Mouse (Mus musculus) lung, postnatal 0 days (tissue): Measurements from ENCODE around the gene Mapkapk3. TPM values are rescaled to one million over a fixed set of nuclear protein-coding genes. Genes with fewer than 3 reads are reported as not detected.

Experiments used
- ATAC-seq: fragments of 200-750 bp; cut with Nextera tagmentation; 2 replicates; pipeline ENCODE4 v1.8.0; 2017; ENCODE audit warnings: moderate library complexity
- DNase-seq: peaks from one replicate; pipeline ENCODE4 v3.0.0-alpha.2; 2016; ENCODE audit warnings: low spot score
- H3K27ac ChIP-seq: fragments of 300-500 bp; sonication (generic); 2 replicates; pipeline ENCODE4 v1.5.1; 2014; ENCODE audit warnings: antibody characterized with exemption, mild to moderate bottlenecking, low read length, mixed read lengths
- H3K27me3 ChIP-seq: fragments of 300-500 bp; sonication (generic); replicated peaks from 2 replicates; pipeline ENCODE4 v1.6.1; 2014; ENCODE audit warnings: low read length, mixed read lengths; ENCODE audit not compliant: insufficient read depth
- H3K36me3 ChIP-seq: fragments of 300-500 bp; sonication (generic); 2 replicates; pipeline ENCODE4 v1.6.1; 2014; ENCODE audit warnings: low read length, mixed read lengths; ENCODE audit not compliant: insufficient read depth
- H3K4me1 ChIP-seq: fragments of 300-500 bp; sonication (generic); 2 replicates; pipeline ENCODE4 v1.6.1; 2014; ENCODE audit warnings: antibody characterized with exemption, low read depth, low read length, mixed read lengths; ENCODE audit not compliant: insufficient read depth
- H3K4me2 ChIP-seq: fragments of 300-500 bp; sonication (generic); replicated peaks from 2 replicates; pipeline ENCODE4 v1.6.1; 2014; ENCODE audit warnings: low read depth, mild to moderate bottlenecking, low read length, moderate library complexity, mixed read lengths
- H3K4me3 ChIP-seq: fragments of 300-500 bp; sonication (generic); 2 replicates; pipeline ENCODE4 v1.5.1; 2014; ENCODE audit warnings: low read depth, low read length
- H3K9ac ChIP-seq: fragments of 300-500 bp; sonication (generic); replicated peaks from 2 replicates; pipeline ENCODE4 v1.6.1; 2014; ENCODE audit warnings: low read depth, mild to moderate bottlenecking
- H3K9me3 ChIP-seq: fragments of 300-500 bp; sonication (generic); 2 replicates; pipeline ENCODE4 v1.6.1; 2016; ENCODE audit warnings: low read length, mixed read lengths
- CTCF ChIP-seq: IDR thresholded peaks from 2 replicates; pipeline ENCODE4 v1.5.1; 2016; ENCODE audit warnings: antibody characterized with exemption, mild to moderate bottlenecking
- EP300 ChIP-seq: IDR thresholded peaks from 2 replicates; pipeline ENCODE4 v1.6.1; 2016; ENCODE audit warnings: antibody characterized with exemption, mild to moderate bottlenecking, control low read depth
- whole genome bisulfite sequencing: fragments of 180-500 bp; shearing (Covaris S2); extraction: QIAGEN DNeasy Blood & Tissue Kit; methylation state at CpG from one replicate; pipeline ENCODE4 v1.1.7; 2014; 5-methylcytosine and 5-hydroxymethylcytosine counted together
- polyA plus RNA-seq: library from polyadenylated mRNA; unstranded; fragments of >200 nt; fragmentation: Nextera tagmentation; extraction: Ambion mirVana; gene quantifications from 2 replicates; pipeline ENCODE4 v1.2.1, GENCODE M21; 2015

Gene Mapkapk3
- polyA plus RNA-seq, 1 experiment from 2014 or later: 22.9 TPM

DNA sequence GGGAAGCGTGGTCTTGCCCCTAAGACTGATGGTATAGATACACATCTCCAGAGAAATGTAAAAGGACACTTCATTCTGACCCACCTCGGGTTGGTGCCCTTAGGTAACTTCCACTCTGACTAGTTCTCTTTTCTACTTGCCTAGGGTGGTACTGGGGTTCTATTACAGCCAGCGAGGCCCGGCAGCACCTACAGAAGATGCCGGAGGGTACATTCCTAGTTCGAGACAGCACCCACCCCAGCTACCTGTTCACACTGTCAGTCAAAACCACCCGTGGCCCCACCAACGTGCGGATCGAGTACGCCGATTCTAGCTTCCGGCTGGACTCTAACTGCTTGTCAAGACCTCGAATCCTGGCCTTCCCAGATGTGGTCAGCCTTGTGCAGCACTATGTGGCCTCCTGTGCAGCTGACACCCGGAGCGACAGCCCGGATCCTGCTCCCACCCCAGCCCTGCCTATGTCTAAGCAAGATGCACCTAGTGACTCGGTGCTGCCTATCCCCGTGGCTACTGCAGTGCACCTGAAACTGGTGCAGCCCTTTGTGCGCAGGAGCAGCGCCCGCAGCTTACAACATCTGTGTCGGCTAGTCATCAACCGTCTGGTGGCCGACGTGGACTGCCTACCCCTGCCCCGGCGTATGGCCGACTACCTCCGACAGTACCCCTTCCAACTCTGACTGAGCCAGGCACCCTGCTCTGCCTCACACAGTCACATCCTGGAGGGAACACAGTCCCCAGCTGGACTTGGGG, 10.7 kb upstream of the Mapkapk3 start:
- Histone ChIP-seq H3K9me3 (no peaks in the 10 kb centered on the region), H3K4me3 (no peak overlapping the region), H3K4me2 (peak overlapping the region; percentile 76), H3K4me1 (peaks cover 27% of the 10 kb centered on the region), H3K27me3 (no peaks in the 10 kb centered on the region), H3K27ac (peak overlapping the region; percentile 98; the same call in 1 of the 2 replicates), H3K9ac (no peak overlapping the region), H3K36me3 (peaks cover 19% of the 10 kb centered on the region)
- 90% methylated on average over 30 of the region's 30 CpGs for WGBS
- no peak for DNase-seq
- no peak for ATAC-seq
- TF ChIP-seq EP300 (no peak), CTCF (no peak)

DNA sequence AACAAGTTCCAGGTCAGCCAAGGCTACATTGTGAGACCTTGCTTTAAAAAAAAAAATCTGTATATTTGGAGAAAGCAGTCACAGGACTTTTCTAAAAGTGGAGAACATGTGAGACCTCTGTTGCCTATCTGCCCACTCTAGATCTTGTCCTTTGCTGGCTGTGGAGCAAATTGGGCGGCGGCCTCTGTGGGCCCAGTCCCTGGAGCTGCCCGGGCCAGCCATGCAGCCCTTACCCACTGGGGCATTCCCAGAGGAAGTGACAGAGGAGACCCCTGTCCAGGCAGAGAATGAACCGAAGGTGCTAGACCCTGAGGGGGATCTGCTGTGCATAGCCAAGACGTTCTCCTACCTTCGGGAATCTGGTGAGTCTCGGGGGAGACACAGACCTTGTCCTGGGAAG, 10.1 kb upstream of the Mapkapk3 start:
- H3K9me3 ChIP-seq: no peaks in the 10 kb centered on the region
- no peaks in the 10 kb centered on the region for H3K27me3 ChIP-seq
- ATAC-seq (no peak), DNase-seq (no peak)
- 69% methylated on average over 7 of the region's 7 CpGs for WGBS
- H3K4me2 ChIP-seq: peak overlapping the region; percentile 76
- TF ChIP-seq EP300: no peak
- TF ChIP-seq CTCF: no peak
- peak overlapping the region; percentile 78; the same call in 1 of the 2 replicates for H3K4me3 ChIP-seq
- peak overlapping the region; percentile 19; the same call in 1 of the 2 replicates for H3K9ac ChIP-seq
- H3K4me1 ChIP-seq: peaks cover 25% of the 10 kb centered on the region; the same call in 1 of the 2 replicates
- H3K36me3 ChIP-seq: peaks cover 19% of the 10 kb centered on the region
- peak overlapping the region; percentile 98 for H3K27ac ChIP-seq

DNA sequence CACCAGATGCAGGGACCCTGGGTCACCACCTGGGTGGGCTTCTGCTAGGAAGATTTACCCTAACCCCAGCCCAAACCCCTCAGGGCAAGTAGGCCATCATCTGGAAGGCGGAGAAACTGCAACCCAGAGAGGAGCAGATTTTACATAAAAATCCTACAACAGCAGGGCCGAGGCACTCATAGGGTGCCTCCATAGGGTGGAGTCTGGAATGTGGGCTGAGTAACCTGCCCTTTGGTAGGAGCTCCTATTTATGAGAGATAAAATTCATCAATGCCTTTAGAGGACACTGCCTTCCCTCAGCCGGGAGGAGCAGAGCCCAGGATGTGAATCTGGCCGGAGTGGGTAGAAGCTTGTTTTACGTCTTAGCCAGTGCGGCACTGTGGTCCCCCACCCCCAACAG, 9.2 kb upstream of the Mapkapk3 start:
- H3K4me1 ChIP-seq: peaks cover 25% of the 10 kb centered on the region; the same call in 1 of the 2 replicates
- peaks cover 19% of the 10 kb centered on the region for H3K36me3 ChIP-seq
- no peak for ATAC-seq
- TF ChIP-seq CTCF: peak; percentile 33
- TF ChIP-seq EP300: no peak
- DNase-seq: no peak
- no peaks in the 10 kb centered on the region for H3K9me3 ChIP-seq
- no peaks in the 10 kb centered on the region for H3K27me3 ChIP-seq
- peak overlapping the region; percentile 78 for H3K4me3 ChIP-seq
- peak overlapping the region; percentile 98 for H3K27ac ChIP-seq
- 56% methylated on average over 6 of the region's 6 CpGs for WGBS
- H3K9ac ChIP-seq: peak overlapping the region; percentile 93
- peak overlapping the region; percentile 76 for H3K4me2 ChIP-seq

DNA sequence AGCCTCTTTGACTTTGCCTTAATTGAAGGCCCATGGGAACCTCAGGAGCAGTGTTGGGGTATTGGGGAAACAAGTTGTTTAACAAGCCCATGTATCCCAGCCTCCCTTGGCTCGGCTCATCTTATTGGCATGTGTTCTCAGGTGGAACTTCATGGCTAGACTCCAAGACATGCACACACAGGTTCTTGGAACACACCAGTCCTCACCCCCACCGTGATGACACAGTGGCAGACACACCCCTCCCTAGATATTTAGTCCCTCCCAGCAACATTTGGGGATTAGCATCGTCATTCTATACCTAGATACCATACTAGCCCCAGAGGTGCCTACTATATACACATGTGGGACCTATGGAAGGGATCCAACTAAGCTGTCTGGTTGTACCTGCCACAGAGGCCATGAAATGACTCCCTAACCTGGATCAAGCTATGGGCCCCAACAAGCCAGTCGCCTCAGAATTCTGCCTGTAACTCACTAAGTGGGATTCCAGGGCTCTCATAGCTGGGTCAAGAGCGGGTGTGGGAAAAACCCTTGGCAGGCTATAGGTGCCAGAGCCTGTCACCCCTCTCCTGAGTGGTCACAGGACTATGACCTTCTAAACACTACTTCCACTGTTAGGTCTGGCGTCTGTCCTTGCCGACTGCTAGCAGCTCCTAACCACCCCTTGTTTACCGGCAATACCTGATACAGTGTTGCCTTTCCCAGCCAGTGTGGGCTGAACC, 8.5 kb upstream of the Mapkapk3 start:
- H3K4me3 ChIP-seq: peak overlapping the region; percentile 78
- peak overlapping the region; percentile 93 for H3K9ac ChIP-seq
- peak overlapping the region; percentile 98 for H3K27ac ChIP-seq
- 40% methylated on average over 8 of the region's 8 CpGs for WGBS
- DNase-seq: peak; percentile 88
- H3K4me1 ChIP-seq: peaks cover 19% of the 10 kb centered on the region; the same call in 1 of the 2 replicates
- no peaks in the 10 kb centered on the region for H3K27me3 ChIP-seq
- peaks cover 19% of the 10 kb centered on the region for H3K36me3 ChIP-seq
- peak overlapping the region; percentile 76 for H3K4me2 ChIP-seq
- no peak for TF ChIP-seq CTCF
- TF ChIP-seq EP300: peak; percentile 91
- H3K9me3 ChIP-seq: no peaks in the 10 kb centered on the region
- peak; percentile 37 for ATAC-seq

DNA sequence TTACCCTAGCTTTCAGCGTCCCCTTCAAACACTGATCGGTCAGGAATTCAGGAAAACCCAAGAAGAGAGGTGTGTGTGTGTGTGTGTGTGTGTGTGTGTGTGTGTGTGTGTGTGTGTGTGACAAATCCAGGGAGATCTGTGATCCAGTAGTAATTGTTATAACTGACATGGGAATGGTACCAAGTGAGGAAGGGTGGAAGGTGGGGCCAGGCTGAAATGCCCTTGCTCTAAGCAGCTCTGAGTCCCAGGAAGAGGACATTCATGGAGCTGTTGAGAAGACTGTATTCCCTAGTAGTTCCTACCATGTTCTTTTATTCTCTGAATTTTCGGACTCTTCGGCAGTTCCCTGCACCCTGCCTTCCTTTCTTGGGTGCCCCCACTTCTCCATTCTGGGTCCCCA, 8.0 kb upstream of the Mapkapk3 start:
- Histone ChIP-seq H3K4me1 (peaks cover 15% of the 10 kb centered on the region; the same call in 1 of the 2 replicates), H3K27ac (peak overlapping the region; percentile 98), H3K27me3 (no peaks in the 10 kb centered on the region), H3K9ac (peak overlapping the region; percentile 93), H3K4me3 (peak overlapping the region; percentile 78), H3K36me3 (peaks cover 19% of the 10 kb centered on the region), H3K9me3 (no peaks in the 10 kb centered on the region), H3K4me2 (peak overlapping the region; percentile 76)
- no peak for ATAC-seq
- 53% methylated on average over 4 of the region's 4 CpGs for WGBS
- TF ChIP-seq CTCF (no peak), EP300 (no peak)
- DNase-seq: no peak

DNA sequence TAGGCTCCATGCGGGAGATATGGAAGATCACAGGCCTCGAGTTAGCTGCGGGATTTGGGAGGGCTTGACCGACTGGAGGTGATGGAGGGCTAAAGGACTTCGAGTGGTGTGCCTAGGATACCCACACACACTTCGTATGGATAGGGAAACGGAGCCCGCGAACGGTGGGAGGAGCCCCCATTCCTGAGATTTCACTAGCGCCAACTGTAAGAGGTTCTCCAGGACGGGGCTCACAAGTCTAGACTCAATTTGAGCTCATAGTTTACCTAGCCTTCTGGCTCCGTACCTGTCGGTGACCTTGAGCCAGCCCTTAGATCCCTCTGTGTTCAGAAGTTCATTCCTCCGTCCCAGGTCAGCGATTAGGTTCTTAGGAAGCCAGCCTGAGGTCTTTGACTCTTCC, 7.4 kb upstream of the Mapkapk3 start:
- H3K4me2 ChIP-seq: peak overlapping the region; percentile 76
- H3K27ac ChIP-seq: peak overlapping the region; percentile 98
- H3K4me1 ChIP-seq: peaks cover 15% of the 10 kb centered on the region; the same call in 1 of the 2 replicates
- peaks cover 19% of the 10 kb centered on the region for H3K36me3 ChIP-seq
- TF ChIP-seq EP300: no peak
- no peak for TF ChIP-seq CTCF
- no peaks in the 10 kb centered on the region for H3K27me3 ChIP-seq
- ATAC-seq (0 out of 2 replicates have a peak, but pooled peaks have one; percentile 1), DNase-seq (peak; percentile 68)
- H3K4me3 ChIP-seq: peak overlapping the region; percentile 78
- H3K9ac ChIP-seq: peak overlapping the region; percentile 93
- 4% methylated on average over 16 of the region's 16 CpGs for WGBS
- no peaks in the 10 kb centered on the region for H3K9me3 ChIP-seq
